Mouse (Mus musculus) limb, embryonic 15.5 days (tissue): ENCODE data around the gene Mrps26. TPM values are rescaled to one million over a fixed set of nuclear protein-coding genes. Genes with fewer than 3 reads are reported as not detected.
A peak's percentile ranks its signal among the peaks of the same experiment; 100 is the strongest.
"Not testable (repeated sequence)": the region's sequence is repeated elsewhere in the genome, so short reads cannot be mapped to it uniquely, and the experiment has no call there.

Source experiments
- ATAC-seq: fragments of 200-750 bp; cut with Nextera tagmentation; 2 replicates; pipeline ENCODE4 v1.8.0; 2017; ENCODE audit warnings: low read depth, moderate TSS enrichment; ENCODE audit not compliant: insufficient number of reproducible peaks, low FRiP score, low TSS enrichment
- H3K27ac ChIP-seq: fragments of 300-500 bp; sonication (generic); 2 replicates; pipeline ENCODE4 v1.5.1; 2015; ENCODE audit warnings: moderate library complexity, mild to moderate bottlenecking, inconsistent platforms
- H3K27me3 ChIP-seq: fragments of 300-500 bp; sonication (generic); 2 replicates; pipeline ENCODE4 v1.6.1; 2015; ENCODE audit warnings: inconsistent platforms
- H3K36me3 ChIP-seq: fragments of 300-500 bp; sonication (generic); 2 replicates; pipeline ENCODE4 v1.6.1; 2015; ENCODE audit warnings: inconsistent platforms
- H3K4me1 ChIP-seq: fragments of 300-500 bp; sonication (generic); 2 replicates; pipeline ENCODE4 v1.6.1; 2015; ENCODE audit warnings: inconsistent platforms
- H3K4me2 ChIP-seq: fragments of 300-500 bp; sonication (generic); 2 replicates; pipeline ENCODE4 v1.6.1; 2015; ENCODE audit warnings: mild to moderate bottlenecking, inconsistent platforms
- H3K4me3 ChIP-seq: fragments of 300-500 bp; sonication (generic); 2 replicates; pipeline ENCODE4 v1.5.1; 2015; ENCODE audit warnings: mild to moderate bottlenecking, inconsistent platforms
- H3K9ac ChIP-seq: fragments of 300-500 bp; sonication (generic); 2 replicates; pipeline ENCODE4 v1.6.1; 2015; ENCODE audit warnings: inconsistent platforms
- H3K9me3 ChIP-seq: fragments of 300-500 bp; sonication (generic); 2 replicates; pipeline ENCODE4 v1.6.1; 2016; ENCODE audit warnings: inconsistent platforms
- WGBS: fragments of 180-500 bp; shearing (Covaris S2); methylation state at CpG from one replicate; pipeline ENCODE4 v1.1.7; 2015; 5-methylcytosine and 5-hydroxymethylcytosine counted together
- polyA plus RNA-seq: library from polyadenylated mRNA; unstranded; fragments of >200 nt; fragmentation: Nextera tagmentation; extraction: Ambion mirVana; gene quantifications from 2 replicates; pipeline ENCODE4 v1.2.1, GENCODE M21; 2015

Gene Mrps26
- polyA plus RNA-seq, 1 experiment from 2014 or later: 93.6 TPM

- H3K4me1 ChIP-seq: no peaks in the 10 kb centered on the region
- peaks cover 94% of the 10 kb centered on the region for H3K36me3 ChIP-seq
- 94% methylated on average over 9 of the region's 9 CpGs for WGBS
These were observed 23.3 kb upstream of the Mrps26 start for GRCm38 (mm10) chr2:130540266-130540665.

GRCm38 (mm10) chr2:130546957-130547356, 16.6 kb upstream of the Mrps26 start:
- no peak overlapping the region for H3K27ac ChIP-seq

More at GRCm38 (mm10) chr2:130540266-130540665, 23.3 kb upstream of the Mrps26 start:
- ATAC-seq: no peak
- H3K4me2 ChIP-seq: no peak overlapping the region
- H3K4me3 ChIP-seq: no peak overlapping the region
- no peak overlapping the region for H3K27ac ChIP-seq
- no peak overlapping the region for H3K9ac ChIP-seq
- no peaks in the 10 kb centered on the region for H3K9me3 ChIP-seq
- H3K27me3 ChIP-seq: no peaks in the 10 kb centered on the region

GRCm38 (mm10) chr2:130554841-130555240, 8.7 kb upstream of the Mrps26 start:
- no peak overlapping the region for H3K4me2 ChIP-seq
- H3K27me3 ChIP-seq: no peaks in the 10 kb centered on the region
- H3K36me3 ChIP-seq: peaks cover 80% of the 10 kb centered on the region
- H3K9ac ChIP-seq: no peak overlapping the region
- H3K4me3 ChIP-seq: no peak overlapping the region
- H3K9me3 ChIP-seq: no peaks in the 10 kb centered on the region
- H3K27ac ChIP-seq: no peak overlapping the region
- H3K4me1 ChIP-seq: no peaks in the 10 kb centered on the region
- no peak for ATAC-seq
- 88% methylated on average over 7 of the region's 7 CpGs for WGBS

More at GRCm38 (mm10) chr2:130546957-130547356, 16.6 kb upstream of the Mrps26 start:
- no peak for ATAC-seq
- 92% methylated on average over 8 of the region's 8 CpGs for WGBS
- no peak overlapping the region for H3K9ac ChIP-seq
- no peaks in the 10 kb centered on the region for H3K27me3 ChIP-seq
- peaks cover 92% of the 10 kb centered on the region for H3K36me3 ChIP-seq
- no peaks in the 10 kb centered on the region for H3K9me3 ChIP-seq
- no peak overlapping the region for H3K4me3 ChIP-seq
- no peak overlapping the region for H3K4me2 ChIP-seq
- H3K4me1 ChIP-seq: no peaks in the 10 kb centered on the region

DNA sequence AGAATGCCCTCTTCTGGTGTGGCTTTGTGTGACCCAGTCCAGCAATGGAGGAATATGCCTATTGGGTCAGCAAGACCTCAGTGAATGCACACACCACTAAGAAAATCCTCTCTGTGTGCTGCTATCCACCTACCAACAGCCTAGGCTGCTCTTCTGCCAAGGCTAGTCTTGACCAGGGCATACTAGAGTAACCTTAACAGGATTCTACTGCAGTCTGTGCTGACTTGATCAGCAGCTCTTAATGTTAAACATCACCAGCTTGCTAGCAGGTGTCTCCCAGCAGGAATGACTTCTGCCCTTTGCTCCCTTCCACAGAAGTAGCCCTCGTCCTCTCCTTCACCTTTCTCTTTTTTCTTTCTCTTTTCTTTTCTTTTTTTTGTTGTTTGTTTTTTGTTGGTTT, 7.2 kb upstream of the Mrps26 start:
- Histone ChIP-seq H3K9ac (no peak overlapping the region), H3K9me3 (no peaks in the 10 kb centered on the region), H3K36me3 (peaks cover 69% of the 10 kb centered on the region), H3K4me1 (no peaks in the 10 kb centered on the region), H3K4me3 (no peak overlapping the region), H3K4me2 (no peak overlapping the region), H3K27ac (no peak overlapping the region), H3K27me3 (no peaks in the 10 kb centered on the region)
- no peak for ATAC-seq
- 88% methylated on average over 1 of the region's 1 CpGs for WGBS

DNA sequence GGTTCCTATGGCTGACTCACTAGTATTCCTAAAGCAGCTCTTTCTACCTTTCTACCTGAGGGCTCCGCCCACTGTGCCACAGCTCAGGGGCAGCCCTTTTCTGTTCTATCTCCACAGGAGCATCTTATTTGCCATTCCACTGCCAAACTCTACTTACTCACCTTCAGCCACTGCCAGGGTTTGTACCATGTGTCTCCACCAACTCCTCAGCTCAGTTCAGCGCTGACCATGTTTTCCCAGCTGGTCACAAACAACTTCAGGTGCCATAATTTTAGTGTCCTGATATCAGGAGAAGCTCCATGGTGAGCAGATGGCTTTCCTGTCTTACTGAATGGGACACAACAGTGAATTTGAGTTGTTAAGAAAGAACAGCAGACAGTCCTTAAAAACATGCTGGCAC, 6.1 kb upstream of the Mrps26 start:
- H3K27ac ChIP-seq: no peak overlapping the region
- no peak overlapping the region for H3K9ac ChIP-seq
- peaks cover 61% of the 10 kb centered on the region for H3K36me3 ChIP-seq
- no peak overlapping the region for H3K4me3 ChIP-seq
- no peaks in the 10 kb centered on the region for H3K9me3 ChIP-seq
- H3K4me1 ChIP-seq: no peaks in the 10 kb centered on the region
- H3K4me2 ChIP-seq: no peak overlapping the region
- WGBS: 93% methylated on average over 2 of the region's 2 CpGs
- ATAC-seq: no peak
- no peaks in the 10 kb centered on the region for H3K27me3 ChIP-seq

- Histone ChIP-seq H3K27ac (no peak overlapping the region), H3K4me3 (no peak overlapping the region), H3K4me2 (no peak overlapping the region), H3K27me3 (no peaks in the 10 kb centered on the region), H3K36me3 (peaks cover 56% of the 10 kb centered on the region), H3K4me1 (peaks cover 5% of the 10 kb centered on the region), H3K9ac (no peak overlapping the region), H3K9me3 (no peaks in the 10 kb centered on the region)
- ATAC-seq: no peak
- 79% methylated on average over 2 of the region's 2 CpGs for WGBS
These were observed 5.5 kb upstream of the Mrps26 start for GRCm38 (mm10) chr2:130558015-130558414.

GRCm38 (mm10) chr2:130564063-130564462, 521 bp downstream of the Mrps26 start:
- under 1% methylated on average over 23 of the region's 23 CpGs for WGBS
- Histone ChIP-seq H3K36me3 (peaks cover 23% of the 10 kb centered on the region), H3K27ac (peak overlapping the region; percentile 54; the same call in 1 of the 2 replicates), H3K9ac (peak overlapping the region; percentile 90), H3K4me2 (peak overlapping the region; percentile 80), H3K27me3 (no peaks in the 10 kb centered on the region), H3K9me3 (no peaks in the 10 kb centered on the region), H3K4me3 (peak overlapping the region; percentile 86), H3K4me1 (peaks cover 26% of the 10 kb centered on the region)
- ATAC-seq: no peak

GRCm38 (mm10) chr2:130564983-130565382, 1.4 kb downstream of the Mrps26 start:
- Histone ChIP-seq H3K27me3 (no peaks in the 10 kb centered on the region), H3K9me3 (no peaks in the 10 kb centered on the region), H3K36me3 (peaks cover 17% of the 10 kb centered on the region), H3K4me3 (peak overlapping the region; percentile 86; the same call in 1 of the 2 replicates), H3K27ac (no peak overlapping the region), H3K4me2 (peak overlapping the region; percentile 80), H3K9ac (peak overlapping the region; percentile 90; the same call in 1 of the 2 replicates), H3K4me1 (peaks cover 26% of the 10 kb centered on the region)
- ATAC-seq: no peak
- 66% methylated on average over 8 of the region's 8 CpGs for WGBS

DNA sequence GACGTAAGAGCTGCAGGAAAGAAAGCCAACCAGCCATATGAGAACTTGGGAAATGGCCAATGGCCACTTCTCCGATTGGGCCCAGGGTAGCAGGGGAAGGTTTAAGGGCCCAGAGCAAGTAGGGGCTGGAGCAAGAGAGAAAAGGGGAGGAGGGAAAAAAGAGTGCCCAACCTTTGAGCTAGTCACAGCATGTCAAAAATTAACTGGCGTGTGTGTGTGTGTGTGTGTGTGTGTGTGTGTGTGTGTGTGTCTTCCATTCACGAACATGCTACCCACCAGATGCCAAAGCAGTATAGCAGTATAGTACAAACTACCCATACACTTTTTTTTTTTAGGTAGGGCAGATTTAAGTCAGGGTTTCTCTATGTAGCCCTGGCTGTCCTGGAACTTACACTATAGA, 5.4 kb downstream of the Mrps26 start:
- H3K9me3 ChIP-seq: no peaks in the 10 kb centered on the region
- H3K4me2 ChIP-seq: no peak overlapping the region
- H3K9ac ChIP-seq: no peak overlapping the region
- H3K27ac ChIP-seq: no peak overlapping the region
- peaks cover 18% of the 10 kb centered on the region for H3K4me1 ChIP-seq
- no peak for ATAC-seq
- H3K27me3 ChIP-seq: no peaks in the 10 kb centered on the region
- H3K4me3 ChIP-seq: no peak overlapping the region
- peaks cover 16% of the 10 kb centered on the region for H3K36me3 ChIP-seq
- 66% methylated on average over 4 of the region's 4 CpGs for WGBS

DNA sequence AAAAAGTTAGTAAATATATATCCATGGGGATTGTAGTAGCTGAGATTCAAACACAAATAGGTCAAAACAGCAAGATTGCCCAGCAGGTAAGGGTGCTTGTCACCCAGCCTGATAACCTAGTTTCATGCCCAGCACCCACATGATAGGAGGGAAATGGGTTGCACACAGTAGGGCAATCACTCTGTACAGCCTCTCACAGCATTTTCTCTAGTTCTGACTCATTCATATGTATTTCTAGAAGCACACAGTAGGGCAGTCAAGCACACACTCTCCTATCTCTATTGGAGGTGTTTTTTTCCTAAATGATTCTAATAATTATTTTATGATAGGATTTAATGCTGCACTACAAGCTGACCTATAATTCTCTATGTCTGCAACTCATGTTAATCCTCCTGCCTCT, 6.4 kb downstream of the Mrps26 start:
- no peak overlapping the region for H3K9ac ChIP-seq
- H3K4me2 ChIP-seq: no peak overlapping the region
- no peak for ATAC-seq
- H3K36me3 ChIP-seq: peaks cover 16% of the 10 kb centered on the region
- H3K4me3 ChIP-seq: no peak overlapping the region
- no peaks in the 10 kb centered on the region for H3K9me3 ChIP-seq
- no peak overlapping the region for H3K27ac ChIP-seq
- peaks cover 11% of the 10 kb centered on the region for H3K4me1 ChIP-seq
- H3K27me3 ChIP-seq: peaks cover 5% of the 10 kb centered on the region

- H3K4me3 ChIP-seq: no peak overlapping the region
- WGBS: 77% methylated on average over 5 of the region's 5 CpGs
- ATAC-seq: no peak
- H3K27me3 ChIP-seq: peaks cover 55% of the 10 kb centered on the region
- H3K4me1 ChIP-seq: peaks cover 21% of the 10 kb centered on the region
- no peak overlapping the region for H3K9ac ChIP-seq
- no peaks in the 10 kb centered on the region for H3K9me3 ChIP-seq
- no peaks in the 10 kb centered on the region for H3K36me3 ChIP-seq
- no peak overlapping the region for H3K27ac ChIP-seq
- H3K4me2 ChIP-seq: no peak overlapping the region
These were observed 11.4 kb downstream of the Mrps26 start for GRCm38 (mm10) chr2:130574960-130575359.

- WGBS: 47% methylated on average over 9 of the region's 9 CpGs
- H3K27me3 ChIP-seq: peaks cover 64% of the 10 kb centered on the region
- ATAC-seq: no peak
- H3K9ac ChIP-seq: 0 out of 2 replicates have a peak within 1 kb of the TSS, but pooled peaks have one; percentile 14
- peak within 1 kb of the TSS; percentile 33 for H3K4me3 ChIP-seq
- H3K27ac ChIP-seq: no peak within 1 kb of the TSS
- no peaks in the 10 kb centered on the region for H3K36me3 ChIP-seq
- no peaks in the 10 kb centered on the region for H3K9me3 ChIP-seq
- peak within 1 kb of the TSS; percentile 55 for H3K4me2 ChIP-seq
- H3K4me1 ChIP-seq: peaks cover 30% of the 10 kb centered on the region
These were observed 12.3 kb downstream of the Mrps26 start, which contains the start of gene Oxt for GRCm38 (mm10) chr2:130575873-130576272. Oxt (plus strand) TSS chr2:130576173.

DNA sequence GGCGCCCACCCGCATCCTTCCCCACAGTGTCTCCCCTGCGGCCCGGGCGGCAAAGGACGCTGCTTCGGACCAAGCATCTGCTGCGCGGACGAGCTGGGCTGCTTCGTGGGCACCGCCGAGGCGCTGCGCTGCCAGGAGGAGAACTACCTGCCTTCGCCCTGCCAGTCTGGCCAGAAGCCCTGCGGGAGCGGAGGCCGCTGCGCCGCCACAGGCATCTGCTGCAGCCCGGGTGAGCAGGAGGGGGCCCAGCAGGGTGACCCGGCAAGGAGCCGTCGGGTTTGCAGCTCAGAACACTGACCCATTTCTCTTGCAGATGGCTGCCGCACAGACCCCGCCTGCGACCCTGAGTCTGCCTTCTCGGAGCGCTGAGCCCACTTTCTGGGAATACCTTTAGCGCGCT, 13.0 kb downstream of the Mrps26 start:
- H3K27ac ChIP-seq, H3K36me3 ChIP-seq, H3K9me3 ChIP-seq, ATAC-seq: not testable (repeated sequence)
- H3K9ac ChIP-seq: 0 out of 2 replicates have a peak overlapping the region, but pooled peaks have one; percentile 14
- H3K27me3 ChIP-seq: peaks cover 71% of the 10 kb centered on the region
- 3% methylated on average over 30 of the region's 32 CpGs for WGBS
- H3K4me2 ChIP-seq: peak overlapping the region; percentile 55
- H3K4me1 ChIP-seq: peaks cover 35% of the 10 kb centered on the region
- H3K4me3 ChIP-seq: peak overlapping the region; percentile 33
